Comparison of ENCODE assay signal across 14 mouse cellular contexts in the genomic region with DNA sequence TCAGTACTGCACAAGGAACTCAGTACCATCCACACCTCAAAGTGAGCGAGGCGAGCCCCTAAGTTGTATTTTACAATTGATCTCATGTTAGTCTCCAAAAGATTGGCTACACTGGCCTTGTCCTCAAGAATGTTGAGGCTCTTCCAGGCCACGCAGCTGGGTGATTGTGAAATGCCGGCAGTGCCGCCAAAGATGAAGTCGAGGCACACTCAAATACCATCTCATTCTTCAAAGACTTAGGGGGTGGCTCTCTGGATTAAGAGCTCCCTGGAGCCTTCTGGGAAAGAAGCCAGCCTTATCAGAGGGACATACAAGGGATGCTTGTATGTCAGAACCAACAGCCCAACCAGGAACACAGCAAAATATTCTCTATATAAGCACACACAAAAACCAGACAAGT. TPM values are rescaled to one million over a fixed set of nuclear protein-coding genes. Genes with fewer than 3 reads are reported as not detected.
DNase-seq lines count a peak whose midpoint lies in the region; ATAC-seq and TF ChIP-seq lines count a peak whose summit lies in the region.
"Had no signal": no experiment of that assay in that cellular context is flagged by ENCODE, and none has a peak within 500 bp of the region (broad histone marks: within the 10 kb centered on the region; RNA-seq: fewer than 3 reads in every experiment).

No protein-coding gene starts in this region.

- TF ChIP-seq POLR2A in heart, adult 2 months (IDR thresholded peaks at IDR 0.05; ENCODE audit: insufficient read depth, low read depth, low read length) = no peak

- TF ChIP-seq CTCF in heart, adult 2 months (IDR thresholded peaks at IDR 0.05) = no peak
- TF ChIP-seq CTCF in lung, postnatal 0 days (IDR thresholded peaks at IDR 0.05) = no peak

- no peak overlapping the region for H3K9ac ChIP-seq in heart, adult 2 months (ENCODE audit: low read depth, low read length)
- no peak overlapping the region for H3K9ac ChIP-seq in heart, embryonic 11.5 days (ENCODE audit: low read depth, low read length)
- H3K9ac ChIP-seq in heart, embryonic 13.5 days = no peak overlapping the region
- H3K9ac ChIP-seq in lung, postnatal 0 days (replicated peaks; ENCODE audit: low read depth) = no peak overlapping the region
- H3K9ac ChIP-seq in midbrain, embryonic 14.5 days (replicated peaks; ENCODE audit: low read length) = no peak overlapping the region
- H3K9ac ChIP-seq: hindbrain, embryonic 12.5 days; liver, embryonic 14.5 days had no signal

- H3K27ac ChIP-seq in heart, adult 2 months = no peak overlapping the region
- H3K27ac ChIP-seq in heart, embryonic 11.5 days (ENCODE audit: low read depth, low read length) = no peak overlapping the region
- H3K27ac ChIP-seq in heart, embryonic 13.5 days (replicated peaks) = 0 out of 2 replicates have a peak overlapping the region, but pooled peaks have one; percentile 12
- H3K27ac ChIP-seq in lung, postnatal 0 days (ENCODE audit: low read length) = no peak overlapping the region
- H3K27ac ChIP-seq in midbrain, embryonic 14.5 days (replicated peaks; ENCODE audit: low read depth, low read length) = no peak overlapping the region
- H3K27ac ChIP-seq: hindbrain, embryonic 12.5 days; liver, embryonic 14.5 days had no signal

- no peaks in the 10 kb centered on the region for H3K36me3 ChIP-seq in heart, adult 2 months (ENCODE audit: control insufficient read depth, insufficient read depth, low read length)
- peaks cover 4% of the 10 kb centered on the region; the same call in 1 of the 2 replicates for H3K36me3 ChIP-seq in heart, embryonic 11.5 days (ENCODE audit: control insufficient read depth, insufficient read depth, low read length)
- peaks cover 57% of the 10 kb centered on the region for H3K36me3 ChIP-seq in heart, embryonic 13.5 days
- no peaks in the 10 kb centered on the region for H3K36me3 ChIP-seq in lung, postnatal 0 days (ENCODE audit: insufficient read depth, low read length)
- peaks cover 65% of the 10 kb centered on the region for H3K36me3 ChIP-seq in midbrain, embryonic 14.5 days (ENCODE audit: control insufficient read depth, insufficient read depth, low read length)

- H3K4me1 ChIP-seq in heart, adult 2 months (ENCODE audit: control insufficient read depth, insufficient read depth, low read length) = peaks cover 3% of the 10 kb centered on the region
- 0 out of 2 replicates have a peak, but pooled peaks cover 3% of the 10 kb centered on the region for H3K4me1 ChIP-seq in heart, embryonic 11.5 days (ENCODE audit: control insufficient read depth, insufficient read depth, low read length)
- H3K4me1 ChIP-seq in heart, embryonic 13.5 days = peaks cover 15% of the 10 kb centered on the region
- H3K4me1 ChIP-seq in lung, postnatal 0 days (ENCODE audit: insufficient read depth, low read depth, low read length) = no peaks in the 10 kb centered on the region
- H3K4me1 ChIP-seq in midbrain, embryonic 14.5 days (ENCODE audit: control insufficient read depth, insufficient read depth, low read length) = no peaks in the 10 kb centered on the region

- no peaks in the 10 kb centered on the region for H3K79me2 ChIP-seq in heart, adult 2 months (replicated peaks; ENCODE audit: control insufficient read depth, insufficient read depth, low read length)

- no peak for ATAC-seq in heart, embryonic 11.5 days (replicated peaks; ENCODE audit: insufficient number of reproducible peaks, low FRiP score, low TSS enrichment)
- ATAC-seq in heart, embryonic 13.5 days (ENCODE audit: extremely low read depth, insufficient number of reproducible peaks, low FRiP score, low TSS enrichment) = no peak
- peak; percentile 78 for ATAC-seq in lung, postnatal 0 days
- no peak for ATAC-seq in midbrain, embryonic 14.5 days (ENCODE audit: low FRiP score, low TSS enrichment)

- H3K4me3 ChIP-seq in heart, adult 2 months = no peak overlapping the region
- H3K4me3 ChIP-seq in heart, embryonic 11.5 days (ENCODE audit: low read depth, low read length) = no peak overlapping the region
- no peak overlapping the region for H3K4me3 ChIP-seq in heart, embryonic 13.5 days
- H3K4me3 ChIP-seq in lung, postnatal 0 days (ENCODE audit: low read depth, low read length) = no peak overlapping the region
- no peak overlapping the region for H3K4me3 ChIP-seq in midbrain, embryonic 14.5 days (replicated peaks; ENCODE audit: low read depth, low read length)
- H3K4me3 ChIP-seq: hindbrain, embryonic 12.5 days had no signal

- intact Hi-C loops in heart, adult 2 months (cut with DNase I) = no loop called here

- WGBS in heart, adult 2 months = 50% methylated on average over 6 of the region's 6 CpGs
- WGBS in heart, embryonic 11.5 days (ENCODE audit: insufficient replicate concordance) = 72% methylated on average over 6 of the region's 6 CpGs
- WGBS in heart, embryonic 13.5 days = 42% methylated on average over 6 of the region's 6 CpGs
- 34% methylated on average over 6 of the region's 6 CpGs for WGBS in lung, postnatal 0 days
- 83% methylated on average over 6 of the region's 6 CpGs for WGBS in midbrain, embryonic 14.5 days

- no peak overlapping the region for H3K4me2 ChIP-seq in heart, embryonic 11.5 days
- H3K4me2 ChIP-seq in heart, embryonic 13.5 days = no peak overlapping the region
- no peak overlapping the region for H3K4me2 ChIP-seq in lung, postnatal 0 days (replicated peaks; ENCODE audit: low read depth, low read length)
- no peak overlapping the region for H3K4me2 ChIP-seq in midbrain, embryonic 14.5 days (ENCODE audit: low read length)
- H3K4me2 ChIP-seq: hindbrain, embryonic 12.5 days had no signal

- H3K27me3 ChIP-seq in heart, adult 2 months (ENCODE audit: control insufficient read depth, insufficient read depth, low read length) = no peaks in the 10 kb centered on the region
- no peaks in the 10 kb centered on the region for H3K27me3 ChIP-seq in heart, embryonic 11.5 days (ENCODE audit: control insufficient read depth, insufficient read depth, low read length)
- H3K27me3 ChIP-seq in heart, embryonic 13.5 days (replicated peaks) = no peaks in the 10 kb centered on the region
- H3K27me3 ChIP-seq in lung, postnatal 0 days (replicated peaks; ENCODE audit: insufficient read depth, low read length) = no peaks in the 10 kb centered on the region
- no peaks in the 10 kb centered on the region for H3K27me3 ChIP-seq in midbrain, embryonic 14.5 days (ENCODE audit: control insufficient read depth, insufficient read depth, low read length)
- H3K27me3 ChIP-seq: CH12.LX; hindbrain, embryonic 12.5 days had no signal

- 0 out of 2 replicates have a peak, but pooled peaks have one; percentile 14 for TF ChIP-seq EP300 in heart, adult 2 months (IDR thresholded peaks at IDR 0.05; ENCODE audit: insufficient read depth, low read depth, low read length)
- no peak for TF ChIP-seq EP300 in lung, postnatal 0 days (IDR thresholded peaks at IDR 0.05)

- peak; percentile 73 to 79 for DNase-seq in heart, adult 2 months
- peak; percentile 54 for DNase-seq in brain, adult 2 months (ENCODE audit: low read depth, low spot score)
- peak; percentile 82 for DNase-seq in lung, postnatal 0 days (ENCODE audit: low spot score)
- DNase-seq in midbrain, embryonic 14.5 days = no peak
- DNase-seq in layer of hippocampus, adult 18-20 months (ENCODE audit: low spot score in 2 of 2) = no peak
- DNase-seq in thymus, adult 18-20 months = no peak
- DNase-seq: cerebellum, adult 8-10 months; kidney, postnatal 25 days had no signal

- H3K9me3 ChIP-seq in heart, embryonic 11.5 days (replicated peaks; ENCODE audit: control insufficient read depth, low read length) = no peaks in the 10 kb centered on the region
- no peaks in the 10 kb centered on the region for H3K9me3 ChIP-seq in heart, embryonic 13.5 days
- H3K9me3 ChIP-seq in lung, postnatal 0 days (ENCODE audit: low read length) = no peaks in the 10 kb centered on the region
- H3K9me3 ChIP-seq in midbrain, embryonic 14.5 days (ENCODE audit: control insufficient read depth, low read length) = no peaks in the 10 kb centered on the region
- H3K9me3 ChIP-seq: hindbrain, embryonic 12.5 days had no signal

RNA-seq across cellular contexts. Expression of a gene that starts 7.1 kb away (rescaled TPM):
- total RNA-seq in heart, adult 2 months (2021) = not detected
- 0.12 TPM in 1 of 2 replicates, not detected in the other for polyA plus RNA-seq in heart, adult 2 months (2012; rRNA removed)
- 0.57 and 0.84 TPM in 2 replicates for polyA plus RNA-seq in heart, embryonic 11.5 days (2014; fragmentation: Nextera tagmentation; extraction: Ambion mirVana)
- 0.20 and 0.45 TPM in 2 replicates for polyA plus RNA-seq in heart, embryonic 13.5 days (2015; fragmentation: Nextera tagmentation; extraction: Ambion mirVana)
- polyA plus RNA-seq in lung, postnatal 0 days (2015; fragmentation: Nextera tagmentation; extraction: Ambion mirVana) = 2.2 and 5.2 TPM in 2 replicates
- polyA plus RNA-seq in midbrain, embryonic 14.5 days (2014; fragmentation: Nextera tagmentation; extraction: Ambion mirVana) = 0.38 and 0.39 TPM in 2 replicates
- 1 to 10 TPM; 1.5 to 1.7 TPM for total RNA-seq in layer of hippocampus, adult 18-20 months (2021)
- total RNA-seq: CH12.LX had no signal
- polyA plus RNA-seq: liver, embryonic 14.5 days had no signal

RNA-seq across cellular contexts. Expression of a gene that starts 15.7 kb away (rescaled TPM):
- 1 to 10 TPM; 2.4 to 4.2 TPM for total RNA-seq in heart, adult 2 months (2021)
- 2.2 and 3.3 TPM in 2 replicates for polyA plus RNA-seq in heart, adult 2 months (2012; rRNA removed)
- polyA plus RNA-seq in heart, embryonic 11.5 days (2014; fragmentation: Nextera tagmentation; extraction: Ambion mirVana) = 3.7 and 5.7 TPM in 2 replicates
- polyA plus RNA-seq in heart, embryonic 13.5 days (2015; fragmentation: Nextera tagmentation; extraction: Ambion mirVana) = 3.9 and 4.4 TPM in 2 replicates
- 2.9 and 3.3 TPM in 2 replicates for polyA plus RNA-seq in lung, postnatal 0 days (2015; fragmentation: Nextera tagmentation; extraction: Ambion mirVana)
- 3.5 TPM in 2 replicates for polyA plus RNA-seq in midbrain, embryonic 14.5 days (2014; fragmentation: Nextera tagmentation; extraction: Ambion mirVana)
- total RNA-seq in layer of hippocampus, adult 18-20 months (2021) = 1 to 10 TPM; 6.0 to 7.5 TPM

RNA-seq across cellular contexts. Expression of a gene that starts 15.9 kb away (rescaled TPM):
- under 1 TPM; 0.10 to 0.11 TPM for total RNA-seq in heart, adult 2 months (2021)
- 0.61 and 0.98 TPM in 2 replicates for polyA plus RNA-seq in heart, adult 2 months (2012; rRNA removed)
- 0.08 and 0.27 TPM in 2 replicates for polyA plus RNA-seq in heart, embryonic 11.5 days (2014; fragmentation: Nextera tagmentation; extraction: Ambion mirVana)
- polyA plus RNA-seq in heart, embryonic 13.5 days (2015; fragmentation: Nextera tagmentation; extraction: Ambion mirVana) = 0.11 and 0.17 TPM in 2 replicates
- 1.8 and 2.4 TPM in 2 replicates for polyA plus RNA-seq in lung, postnatal 0 days (2015; fragmentation: Nextera tagmentation; extraction: Ambion mirVana)
- polyA plus RNA-seq in midbrain, embryonic 14.5 days (2014; fragmentation: Nextera tagmentation; extraction: Ambion mirVana) = 0.41 and 0.80 TPM in 2 replicates
- 1 to 10 TPM in 1 of 2 experiments, under 1 TPM in 1; 0.94 to 1.2 TPM for total RNA-seq in layer of hippocampus, adult 18-20 months (2021)

RNA-seq across cellular contexts. Expression of a gene that starts 34.3 kb away (rescaled TPM):
- total RNA-seq in heart, adult 2 months (2021) = 1 to 10 TPM; 8.2 to 9.4 TPM
- 19.4 and 22.2 TPM in 2 replicates for polyA plus RNA-seq in heart, adult 2 months (2012; rRNA removed)
- 39.8 and 46.6 TPM in 2 replicates for polyA plus RNA-seq in heart, embryonic 11.5 days (2014; fragmentation: Nextera tagmentation; extraction: Ambion mirVana)
- 37.0 and 40.0 TPM in 2 replicates for polyA plus RNA-seq in heart, embryonic 13.5 days (2015; fragmentation: Nextera tagmentation; extraction: Ambion mirVana)
- 60.9 and 63.5 TPM in 2 replicates for polyA plus RNA-seq in lung, postnatal 0 days (2015; fragmentation: Nextera tagmentation; extraction: Ambion mirVana)
- polyA plus RNA-seq in midbrain, embryonic 14.5 days (2014; fragmentation: Nextera tagmentation; extraction: Ambion mirVana) = 50.5 and 51.1 TPM in 2 replicates
- total RNA-seq in layer of hippocampus, adult 18-20 months (2021) = 10 to 100 TPM; 30.2 to 32.1 TPM

RNA-seq across cellular contexts. Expression of a gene that starts 50.5 kb away (rescaled TPM):
- total RNA-seq in heart, adult 2 months (2021) = not detected
- not detected in 2 replicates for polyA plus RNA-seq in heart, adult 2 months (2012; rRNA removed)
- 0.32 and 0.46 TPM in 2 replicates for polyA plus RNA-seq in heart, embryonic 11.5 days (2014; fragmentation: Nextera tagmentation; extraction: Ambion mirVana)
- 0.18 and 0.28 TPM in 2 replicates for polyA plus RNA-seq in heart, embryonic 13.5 days (2015; fragmentation: Nextera tagmentation; extraction: Ambion mirVana)
- 0.30 TPM in 2 replicates for polyA plus RNA-seq in lung, postnatal 0 days (2015; fragmentation: Nextera tagmentation; extraction: Ambion mirVana)
- polyA plus RNA-seq in midbrain, embryonic 14.5 days (2014; fragmentation: Nextera tagmentation; extraction: Ambion mirVana) = 3.2 and 4.6 TPM in 2 replicates
- total RNA-seq in layer of hippocampus, adult 18-20 months (2021) = 1 to 10 TPM; 1.5 to 1.8 TPM
- total RNA-seq: CH12.LX had no signal
- polyA plus RNA-seq: stomach, postnatal 0 days had no signal

Comparison
In these comparisons a context has a peak if more than half of its experiments do, and no peak if none do; other contexts are left out.
1. DNase-seq: peak in heart, adult 2 months (2 of 2), brain, adult 2 months (single experiment) and lung, postnatal 0 days (single experiment); none in midbrain, embryonic 14.5 days (single experiment), layer of hippocampus, adult 18-20 months (0 of 2) and thymus, adult 18-20 months (0 of 2).